Mouse (Mus musculus) right cerebral cortex, postnatal 36 days (tissue): ENCODE measurements around the gene Commd7.
A peak's percentile ranks its signal among the peaks of the same experiment; 100 is the strongest.

Experiments
- DNase-seq, 2 experiments: peaks; one replicate each; pipeline ENCODE4 v3.0.0; 2022; ENCODE audit warnings: low spot score in 2 of 2, mixed read lengths in 1 of 2

Gene Commd7

GRCm38 (mm10) chr2:153622449-153622848, 10.1 kb downstream of the Commd7 start:
- no peak for DNase-seq

GRCm38 (mm10) chr2:153618889-153619288, 13.7 kb downstream of the Commd7 start:
- DNase-seq = no peak

- DNase-seq = no peak
Measured at GRCm38 (mm10) chr2:153618439-153618838, 14.1 kb downstream of the Commd7 start.

- DNase-seq = no peak
Measured at GRCm38 (mm10) chr2:153616893-153617292, 15.7 kb downstream of the Commd7 start.

- no peak for DNase-seq
Measured at GRCm38 (mm10) chr2:153612594-153613281, 19.8 kb downstream of the Commd7 start.

- no peak for DNase-seq
Measured at GRCm38 (mm10) chr2:153611743-153612142, 20.8 kb downstream of the Commd7 start.

GRCm38 (mm10) chr2:153611241-153611630, 21.3 kb downstream of the Commd7 start:
- DNase-seq = no peak

- DNase-seq = no peak
Measured at GRCm38 (mm10) chr2:153610426-153611240, 21.9 kb downstream of the Commd7 start.

- peak; percentile 59 to 61 for DNase-seq
Measured at GRCm38 (mm10) chr2:153609548-153609947, 23.0 kb downstream of the Commd7 start.

GRCm38 (mm10) chr2:153609058-153609457, 23.5 kb downstream of the Commd7 start:
- DNase-seq = no peak

GRCm38 (mm10) chr2:153607870-153608515, 24.6 kb downstream of the Commd7 start:
- DNase-seq = no peak

GRCm38 (mm10) chr2:153606421-153606820, 26.2 kb downstream of the Commd7 start:
- no peak for DNase-seq

GRCm38 (mm10) chr2:153603724-153604123, 28.9 kb downstream of the Commd7 start:
- DNase-seq = no peak

- no peak for DNase-seq
Measured at GRCm38 (mm10) chr2:153600667-153601648, 31.6 kb downstream of the Commd7 start.

- peak in 1 of 2 experiments; percentile 17 for DNase-seq
Measured at GRCm38 (mm10) chr2:153600021-153600666, 32.4 kb downstream of the Commd7 start.

- DNase-seq = no peak
Measured at GRCm38 (mm10) chr2:153597626-153598025, 35.0 kb downstream of the Commd7 start.

- no peak for DNase-seq
Measured at GRCm38 (mm10) chr2:153597014-153597413, 35.6 kb downstream of the Commd7 start.

GRCm38 (mm10) chr2:153594998-153595397, 37.6 kb downstream of the Commd7 start:
- no peak for DNase-seq

- no peak for DNase-seq
Measured at GRCm38 (mm10) chr2:153593186-153593585, 39.4 kb downstream of the Commd7 start.

- no peak for DNase-seq
Measured at GRCm38 (mm10) chr2:153592056-153593014, 40.2 kb downstream of the Commd7 start.
